In the genomic region with DNA sequence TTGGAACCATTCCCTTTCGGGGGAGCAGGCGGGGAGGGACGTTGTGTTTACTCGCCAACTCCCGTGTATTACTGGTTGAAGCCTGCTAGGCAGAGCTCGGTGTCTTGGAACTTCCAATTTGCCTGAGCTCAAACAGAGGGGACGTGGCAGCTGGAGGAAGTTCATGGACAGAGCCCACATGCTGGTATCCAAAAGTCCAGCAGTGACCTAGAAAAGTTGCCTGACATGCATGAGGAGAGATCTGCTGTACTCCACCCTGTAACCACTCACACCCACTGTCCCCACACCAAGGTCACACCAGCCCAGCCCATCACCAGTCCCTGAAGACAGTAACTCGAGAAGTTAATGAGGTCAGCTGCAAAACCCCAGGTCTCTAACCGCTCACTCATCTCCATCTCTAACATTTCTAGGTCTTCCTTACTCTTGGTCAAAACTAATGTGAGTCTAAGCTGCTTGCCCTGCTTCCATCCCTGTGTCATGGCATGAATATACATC, we compare ENCODE assay signal across 20 mouse cellular contexts. TPM values are rescaled to one million over a fixed set of nuclear protein-coding genes. Genes with fewer than 3 reads are reported as not detected.
"Had no signal": no experiment of that assay in that cellular context is flagged by ENCODE, and none has a peak within 500 bp of the region (broad histone marks: within the 10 kb centered on the region; RNA-seq: fewer than 3 reads in every experiment).

No protein-coding gene starts in this region.

- H3K27me3 ChIP-seq: limb, embryonic 15.5 days; liver, embryonic 12.5 days; neural tube, embryonic 12.5 days; stomach, embryonic 15.5 days had no signal

- H3K36me3 ChIP-seq: limb, embryonic 15.5 days; liver, embryonic 12.5 days; midbrain, embryonic 10.5 days; neural tube, embryonic 12.5 days; stomach, embryonic 15.5 days had no signal

- H3K4me3 ChIP-seq: limb, embryonic 15.5 days; liver, embryonic 12.5 days; midbrain, embryonic 10.5 days; neural tube, embryonic 12.5 days; stomach, embryonic 15.5 days had no signal

- H3K27ac ChIP-seq: kidney, postnatal 0 days; limb, embryonic 15.5 days; liver, embryonic 12.5 days; midbrain, embryonic 10.5 days; neural tube, embryonic 12.5 days; stomach, embryonic 15.5 days had no signal

- H3K9me3 ChIP-seq: limb, embryonic 15.5 days; liver, embryonic 12.5 days; midbrain, embryonic 10.5 days; neural tube, embryonic 12.5 days; stomach, embryonic 15.5 days had no signal

- DNase-seq: kidney, postnatal 36 days; layer of hippocampus, adult 9-11 months; layer of hippocampus, postnatal 36 days; lung, embryonic 14.5 days; lung, postnatal 10 days; lung, postnatal 4 days; midbrain, embryonic 14.5 days; retina, postnatal 1 day; right cerebral cortex, postnatal 4 days; thymus, postnatal 25 days had no signal

RNA-seq across cellular contexts. Expression of a gene that starts 1.2 kb away (rescaled TPM):
- polyA plus RNA-seq: limb, embryonic 15.5 days; liver, embryonic 12.5 days; liver, embryonic 16.5 days; lung, embryonic 14.5 days; myocyte; spleen, adult 2 months; urinary bladder, adult 2 months had no signal
